Mouse (Mus musculus) small intestine, adult 2 months (tissue): ENCODE results near the gene Negr1.

Source experiments
- CTCF ChIP-seq: fragments of 200-500 bp; IDR thresholded peaks from 2 replicates; pipeline ENCODE4 v1.5.1; 2012; ENCODE audit warnings: low read depth, mild to moderate bottlenecking, control low read depth, inconsistent platforms, low read length, moderate library complexity, mixed read lengths; ENCODE audit not compliant: insufficient replicate concordance, insufficient read length; ENCODE audit errors: extremely low read depth
- POLR2A ChIP-seq: fragments of 200-500 bp; IDR thresholded peaks from 2 replicates; pipeline ENCODE4 v1.6.1; 2012; ENCODE audit warnings: low read depth, mild to moderate bottlenecking, control low read depth, inconsistent platforms, low read length, moderate library complexity

GRCm38 (mm10) chr3:156987113-156987512 lies 425.5 kb downstream of the Negr1 start:
- TF ChIP-seq CTCF (no peak), POLR2A (no peak)
